Mouse (Mus musculus) G1E (cell line): ENCODE data around the gene Egln1. TPM values are rescaled to one million over a fixed set of nuclear protein-coding genes. Genes with fewer than 3 reads are reported as not detected.

ENCODE experiments used
- ATAC-seq: 2 replicates; pipeline ENCODE4 v1.8.0; 2016; ENCODE audit warnings: mild to moderate bottlenecking; ENCODE audit not compliant: insufficient number of reproducible peaks, poor library complexity, low FRiP score, severe bottlenecking; ENCODE audit errors: extremely low read depth
- DNase-seq: peaks from one replicate; pipeline ENCODE4 v3.0.0; 2012; ENCODE audit warnings: low spot score
- H3K27me3 ChIP-seq: 2 replicates; pipeline ENCODE4 v1.6.1; 2012; ENCODE audit warnings: mild to moderate bottlenecking, low read length, inconsistent platforms; ENCODE audit not compliant: insufficient read depth
- H3K36me3 ChIP-seq: replicated peaks from 2 replicates; pipeline ENCODE3; 2012; ENCODE audit warnings: mild to moderate bottlenecking, inconsistent platforms
- H3K4me1 ChIP-seq: 2 replicates; pipeline ENCODE4 v1.6.1; 2012; ENCODE audit warnings: low read depth, low read length, inconsistent platforms, mixed read lengths; ENCODE audit not compliant: insufficient read depth
- H3K4me3 ChIP-seq: 2 replicates; pipeline ENCODE4 v1.5.1; 2012; ENCODE audit warnings: low read depth, mild to moderate bottlenecking, inconsistent platforms, low read length, moderate library complexity, mixed read lengths
- H3K9me3 ChIP-seq: replicated peaks from 2 replicates; pipeline ENCODE4 v1.6.1; 2012; ENCODE audit warnings: inconsistent platforms
- CTCF ChIP-seq: IDR thresholded peaks from 2 replicates; pipeline ENCODE4 v1.5.1; 2012; ENCODE audit warnings: low read depth, low read length, inconsistent platforms, mixed read lengths
- GATA1 ChIP-seq: IDR thresholded peaks from 2 replicates; pipeline ENCODE4 v1.6.1; 2012; ENCODE audit warnings: borderline replicate concordance, low read length, inconsistent platforms, mixed read lengths
- GATA2 ChIP-seq: IDR thresholded peaks from 2 replicates; pipeline ENCODE4 v1.6.1; 2012; ENCODE audit warnings: low read depth, low read length, inconsistent platforms, borderline replicate concordance
- POLR2AphosphoS5 ChIP-seq: IDR thresholded peaks from 2 replicates; pipeline ENCODE4 v1.6.1; 2012; ENCODE audit warnings: low read depth, low read length, inconsistent platforms; ENCODE audit not compliant: insufficient replicate concordance
- TAL1 ChIP-seq: conservative IDR thresholded peaks from 2 replicates; pipeline ENCODE4 v1.6.1; 2012; ENCODE audit warnings: low read depth, low read length, inconsistent platforms, mixed read lengths
- polyA plus RNA-seq: library from polyadenylated mRNA; stranded (reverse); fragments of >175 nt; gene quantifications from 2 replicates; pipeline ENCODE4 v1.2.3, GENCODE M21; 2012
- total RNA-seq, 2 experiments: library from RNA; stranded (forward) in 1 of 2; stranded (reverse) in 1 of 2; fragments of 200-1000 nt in 1 of 2; fragments of >200 nt in 1 of 2; fragmentation: Nextera tagmentation in 1 of 2; gene quantifications; 2 replicates each; pipeline ENCODE4 v1.2.3; 2014 to 2017

Egln1 gene
- total and polyA plus RNA-seq, 3 experiments, result 17.6 to 39.3 (median 33.8) TPM

DNA sequence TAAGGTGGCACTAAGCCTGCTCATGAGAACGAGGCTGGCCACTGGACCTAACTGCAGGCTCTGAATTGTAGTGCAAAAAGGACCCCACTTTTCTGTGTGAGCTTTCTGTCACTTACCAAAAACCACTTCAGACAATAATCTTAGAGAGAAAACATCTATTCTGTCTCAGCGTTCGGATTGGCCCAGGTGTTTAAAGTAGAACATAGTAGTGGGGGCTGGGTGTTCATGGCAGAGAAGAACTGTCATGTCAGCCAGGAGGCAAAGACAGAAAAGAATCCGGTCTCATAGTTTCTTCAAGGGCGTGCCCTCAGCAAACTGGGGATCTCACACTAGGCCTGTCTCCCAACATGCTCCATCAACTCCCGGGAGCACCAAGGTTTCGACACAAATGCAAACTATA is 28.9 kb upstream of the Egln1 start:
- no peak for DNase-seq
- no peak for ATAC-seq

DNA sequence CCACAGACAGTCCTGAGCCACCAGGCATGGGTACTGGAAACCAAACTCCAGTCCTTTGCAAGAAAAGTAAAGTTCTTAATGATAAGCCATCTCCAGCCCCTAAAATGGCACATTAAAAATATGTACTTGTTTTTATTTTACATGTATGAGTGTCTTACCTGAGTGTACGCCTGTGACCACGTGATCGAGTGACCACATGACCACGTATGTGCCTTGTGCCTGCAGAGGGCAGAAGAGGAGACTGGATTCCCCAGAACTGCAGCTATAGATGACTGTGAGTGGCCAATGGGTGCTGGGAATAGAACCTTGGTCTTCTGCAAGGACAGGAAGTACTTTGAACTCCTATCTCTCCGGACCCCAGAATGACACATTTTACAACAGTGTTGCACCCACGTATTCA is 27.1 kb upstream of the Egln1 start:
- no peaks in the 10 kb centered on the region for H3K27me3 ChIP-seq
- H3K4me1 ChIP-seq, result no peaks in the 10 kb centered on the region
- no peak overlapping the region for H3K4me3 ChIP-seq
- ATAC-seq (no peak), DNase-seq (no peak)
- H3K36me3 ChIP-seq, result no peaks in the 10 kb centered on the region
- peaks cover 22% of the 10 kb centered on the region for H3K9me3 ChIP-seq
- TF ChIP-seq CTCF (no peak), POLR2AphosphoS5 (no peak), GATA1 (no peak), TAL1 (no peak), GATA2 (no peak)

More for the DNA sequence above, 28.9 kb upstream of the Egln1 start:
- TF ChIP-seq POLR2AphosphoS5 (no peak), CTCF (no peak), GATA2 (no peak), TAL1 (no peak), GATA1 (no peak)
- Histone ChIP-seq H3K27me3 (no peaks in the 10 kb centered on the region), H3K4me3 (no peak overlapping the region), H3K36me3 (no peaks in the 10 kb centered on the region), H3K4me1 (no peaks in the 10 kb centered on the region), H3K9me3 (peaks cover 17% of the 10 kb centered on the region)

DNA sequence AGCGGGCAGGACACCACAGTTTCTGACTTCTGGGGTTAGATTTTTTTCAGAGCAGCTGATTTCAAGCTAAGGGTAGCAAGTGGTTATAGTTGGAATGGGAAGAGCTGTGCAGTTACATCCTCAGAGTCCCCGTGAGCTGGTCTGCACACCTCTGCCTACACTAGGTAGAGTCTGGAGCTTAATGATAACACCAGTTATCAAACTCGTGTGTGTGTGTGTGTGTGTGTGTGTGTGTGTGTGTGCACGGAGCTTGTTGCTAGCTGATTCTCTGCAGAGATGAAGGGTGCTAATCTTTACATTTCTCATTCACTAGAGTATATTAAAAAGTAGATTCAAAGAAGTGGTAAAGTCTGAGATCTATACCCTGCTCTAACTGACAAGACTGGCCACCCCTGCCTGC is 25.1 kb upstream of the Egln1 start:
- H3K4me3 ChIP-seq, result no peak overlapping the region
- H3K27me3 ChIP-seq, result peaks cover 7% of the 10 kb centered on the region
- H3K9me3 ChIP-seq, result peaks cover 15% of the 10 kb centered on the region
- ATAC-seq, result no peak
- no peaks in the 10 kb centered on the region for H3K36me3 ChIP-seq
- H3K4me1 ChIP-seq, result no peaks in the 10 kb centered on the region
- DNase-seq, result no peak
- TF ChIP-seq POLR2AphosphoS5 (no peak), GATA2 (no peak), TAL1 (no peak), CTCF (no peak), GATA1 (no peak)

DNA sequence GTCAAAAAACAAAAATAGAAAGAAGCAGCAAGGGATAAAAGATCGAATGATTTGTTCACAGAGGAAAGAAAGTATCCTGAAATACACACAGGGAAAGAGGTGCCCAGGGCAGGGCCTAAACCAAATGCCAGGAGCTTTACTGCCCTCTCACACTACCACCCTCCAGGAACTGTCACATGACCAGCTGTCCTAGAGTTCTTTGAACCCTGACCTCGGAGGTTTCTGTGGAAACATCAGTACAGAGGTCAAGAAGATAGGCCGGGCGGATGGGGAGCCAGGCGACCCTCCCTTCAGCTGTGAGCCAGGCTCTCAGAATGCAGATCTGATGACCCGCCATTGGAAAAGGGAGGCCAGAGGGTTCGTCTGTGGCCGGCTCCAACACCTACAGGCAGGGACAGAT is 24.1 kb upstream of the Egln1 start:
- H3K36me3 ChIP-seq, result no peaks in the 10 kb centered on the region
- no peak for DNase-seq

DNA sequence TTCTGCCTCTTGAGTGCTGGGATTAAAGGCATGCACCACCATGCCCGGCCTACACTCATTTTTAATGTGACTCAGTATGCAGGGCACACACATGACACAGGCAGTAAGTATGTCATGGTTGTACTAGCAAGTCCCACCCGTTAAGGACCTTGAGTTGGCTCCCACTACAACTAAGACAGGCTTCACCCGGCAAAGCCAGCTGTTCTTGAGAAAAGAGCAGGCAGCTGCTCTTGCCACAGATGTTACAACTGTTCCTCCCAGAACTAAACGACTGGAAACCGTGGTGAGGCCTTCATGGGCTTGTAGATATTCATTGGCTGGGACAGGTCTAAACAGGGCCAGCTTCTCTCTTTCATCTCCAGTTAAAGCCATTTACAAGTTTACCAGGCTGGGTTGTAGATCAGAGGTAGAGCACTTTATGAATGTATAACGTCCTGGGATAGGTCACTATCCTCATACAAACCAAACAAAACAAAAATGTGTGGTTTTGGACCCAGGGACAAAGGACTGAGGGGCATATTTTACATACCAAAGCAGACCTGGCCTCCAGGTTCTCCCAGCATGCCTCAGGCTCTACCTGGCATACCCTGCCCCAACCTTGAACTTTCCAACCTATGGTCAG is 21.3 kb upstream of the Egln1 start:
- Histone ChIP-seq H3K9me3 (peaks cover 21% of the 10 kb centered on the region), H3K4me3 (no peak overlapping the region), H3K4me1 (no peaks in the 10 kb centered on the region), H3K36me3 (no peaks in the 10 kb centered on the region), H3K27me3 (peaks cover 14% of the 10 kb centered on the region)
- TF ChIP-seq POLR2AphosphoS5 (no peak), CTCF (no peak), TAL1 (no peak), GATA1 (no peak)
- DNase-seq (no peak), ATAC-seq (no peak)

More for the DNA sequence above, 24.1 kb upstream of the Egln1 start:
- TF ChIP-seq POLR2AphosphoS5, result no peak
- TF ChIP-seq CTCF, result no peak
- no peak for TF ChIP-seq GATA2
- ATAC-seq, result no peak
- Histone ChIP-seq H3K4me3 (no peak overlapping the region), H3K4me1 (no peaks in the 10 kb centered on the region), H3K27me3 (peaks cover 14% of the 10 kb centered on the region), H3K9me3 (peaks cover 21% of the 10 kb centered on the region)

DNA sequence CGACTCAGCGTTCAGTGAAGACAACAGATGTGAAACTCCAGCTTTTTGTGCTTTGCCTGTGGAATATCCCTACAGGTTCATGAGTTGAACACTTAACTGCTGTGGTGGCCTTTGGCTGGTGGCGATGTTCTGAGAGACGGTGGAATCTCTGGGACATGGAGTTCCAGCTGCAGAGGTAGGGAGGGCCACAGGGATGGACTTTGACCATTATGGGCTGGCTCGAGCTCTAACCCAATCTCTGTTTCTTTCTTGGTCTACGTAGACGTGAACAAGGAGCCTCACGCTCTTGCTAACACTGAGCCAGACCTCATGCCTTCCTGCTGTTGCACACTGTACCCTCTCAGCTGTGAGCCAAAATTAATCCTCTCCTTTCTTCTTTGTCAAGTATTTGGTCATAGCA is 15.8 kb upstream of the Egln1 start:
- Histone ChIP-seq H3K4me1 (no peaks in the 10 kb centered on the region), H3K9me3 (peaks cover 29% of the 10 kb centered on the region), H3K27me3 (peaks cover 17% of the 10 kb centered on the region), H3K36me3 (no peaks in the 10 kb centered on the region), H3K4me3 (no peak overlapping the region)
- DNase-seq (no peak), ATAC-seq (no peak)
- TF ChIP-seq GATA2 (no peak), GATA1 (no peak), POLR2AphosphoS5 (no peak), CTCF (no peak), TAL1 (no peak)

DNA sequence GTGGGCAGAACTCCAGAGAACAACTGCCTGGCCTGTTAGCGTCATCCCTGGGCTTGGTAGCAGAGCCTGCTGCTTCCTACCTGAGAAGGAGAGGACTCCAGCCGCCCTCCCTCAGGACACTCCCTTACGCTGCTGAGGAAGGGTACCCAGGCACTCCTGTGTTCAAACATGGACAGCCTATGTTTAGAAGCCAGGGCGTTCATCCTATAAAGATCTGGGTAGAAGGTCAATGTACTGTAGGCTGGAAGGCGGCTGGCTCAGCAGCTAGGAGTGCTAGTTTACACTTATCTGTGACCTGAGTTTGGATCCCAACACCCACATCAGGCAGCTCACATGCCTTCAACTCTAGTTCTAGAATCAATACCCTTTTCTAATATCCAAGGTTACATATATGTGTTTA is 14.1 kb upstream of the Egln1 start:
- Histone ChIP-seq H3K4me3 (no peak overlapping the region), H3K4me1 (no peaks in the 10 kb centered on the region), H3K27me3 (0 out of 2 replicates have a peak, but pooled peaks cover 2% of the 10 kb centered on the region), H3K36me3 (no peaks in the 10 kb centered on the region), H3K9me3 (peaks cover 26% of the 10 kb centered on the region)
- no peak for ATAC-seq
- TF ChIP-seq GATA1, result no peak
- TF ChIP-seq TAL1, result no peak
- TF ChIP-seq GATA2, result no peak
- TF ChIP-seq CTCF, result no peak
- no peak for DNase-seq
